Mouse (Mus musculus): Measurements from ENCODE around the gene Map3k4. TPM values are rescaled to one million over a fixed set of nuclear protein-coding genes. Genes with fewer than 3 reads are reported as not detected.

The Map3k4 gene
- total and polyA plus RNA-seq, 2 experiments from 2014 or later: 36.2 to 52.2 TPM

DNA sequence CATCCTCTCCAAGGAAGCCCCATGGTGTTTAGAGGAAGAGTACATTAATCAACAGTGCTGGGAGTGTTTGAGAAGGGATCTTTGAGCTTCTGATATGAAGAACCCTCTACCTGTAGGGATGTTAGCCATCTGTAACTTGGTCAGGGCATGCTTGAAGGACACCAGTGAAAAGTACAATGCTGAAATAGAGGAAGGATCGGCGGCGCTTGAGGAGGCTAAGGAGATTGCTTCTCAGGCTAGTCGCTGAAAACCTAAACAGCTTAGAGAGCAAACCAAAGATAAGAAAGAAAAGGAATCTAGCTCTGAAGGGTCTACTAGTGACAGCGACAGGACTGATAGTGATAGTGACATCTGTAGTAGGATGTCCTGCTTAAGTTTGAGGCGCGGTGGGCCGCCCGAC, 68.0 kb downstream of the Map3k4 start:
- no peak overlapping the region for H3K27ac ChIP-seq
- no peak overlapping the region for H3K4me3 ChIP-seq (ENCODE audit: low read length)
- peaks cover 5% of the 10 kb centered on the region; the same call in 1 of the 2 replicates for H3K9me3 ChIP-seq (ENCODE audit: low read length)
- TF ChIP-seq CTCF (IDR thresholded peaks at IDR 0.05; ENCODE audit: low read depth): no peak
- no peaks in the 10 kb centered on the region for H3K27me3 ChIP-seq (ENCODE audit: insufficient read depth, low read length)
- 97% methylated on average over 9 of the region's 9 CpGs for WGBS
- H3K4me1 ChIP-seq (ENCODE audit: insufficient read depth, low read length): no peaks in the 10 kb centered on the region
- ATAC-seq (no peak), DNase-seq (ENCODE audit: low spot score) (no peak)
- peaks cover 49% of the 10 kb centered on the region for H3K36me3 ChIP-seq (ENCODE audit: insufficient read depth, low read length)
- no peak overlapping the region for H3K9ac ChIP-seq (replicated peaks; ENCODE audit: low read length)
- no peak overlapping the region for H3K4me2 ChIP-seq (ENCODE audit: low read depth, low read length)

DNA sequence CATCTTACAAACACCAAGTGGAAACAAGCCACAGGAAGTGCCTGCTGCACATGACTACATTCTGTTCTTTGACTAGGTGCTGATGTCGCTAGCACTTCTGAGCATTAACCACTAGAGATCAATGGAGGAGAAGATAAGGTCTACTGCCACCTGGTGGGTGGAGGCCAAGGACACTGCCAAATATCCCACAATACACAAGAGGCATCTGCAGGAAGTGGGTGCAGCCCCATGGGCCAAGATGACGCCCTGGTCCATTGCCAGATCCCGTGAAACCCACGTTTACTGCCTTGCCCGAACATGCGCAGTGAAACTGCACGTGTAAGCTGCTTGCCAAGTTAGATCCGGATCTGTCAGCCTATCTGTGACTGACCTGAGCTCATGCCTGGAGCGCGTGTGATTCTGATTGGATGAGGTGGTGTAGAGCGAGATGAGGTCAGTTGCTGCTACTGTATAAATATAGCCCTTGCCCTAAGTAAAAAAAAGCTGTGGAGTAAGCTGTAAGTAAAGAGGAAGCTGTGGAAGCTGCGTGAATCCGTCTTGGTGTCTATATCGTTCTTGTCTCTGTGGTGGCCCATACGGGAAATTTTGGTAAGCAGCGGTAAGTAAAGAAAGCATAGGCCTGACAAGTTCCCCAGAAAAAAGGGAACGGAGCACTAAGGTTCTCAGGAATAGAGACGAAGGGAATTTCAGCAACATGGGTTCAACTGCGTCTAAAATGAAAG, 68.7 kb downstream of the Map3k4 start:
- no peaks in the 10 kb centered on the region for H3K4me1 ChIP-seq (ENCODE audit: insufficient read depth, low read length)
- WGBS: 98% methylated on average over 19 of the region's 19 CpGs
- peak; percentile 58 for TF ChIP-seq CTCF (IDR thresholded peaks at IDR 0.05; ENCODE audit: low read depth)
- H3K27me3 ChIP-seq (ENCODE audit: insufficient read depth, low read length): no peaks in the 10 kb centered on the region
- peaks cover 44% of the 10 kb centered on the region for H3K36me3 ChIP-seq (ENCODE audit: insufficient read depth, low read length)
- no peak overlapping the region for H3K9ac ChIP-seq (replicated peaks; ENCODE audit: low read length)
- DNase-seq (ENCODE audit: low spot score) (peak; percentile 33), ATAC-seq (no peak)
- H3K4me3 ChIP-seq (ENCODE audit: low read length): no peak overlapping the region
- peaks cover 5% of the 10 kb centered on the region; the same call in 1 of the 2 replicates for H3K9me3 ChIP-seq (ENCODE audit: low read length)
- H3K27ac ChIP-seq: no peak overlapping the region
- no peak overlapping the region for H3K4me2 ChIP-seq (ENCODE audit: low read depth, low read length)

DNA sequence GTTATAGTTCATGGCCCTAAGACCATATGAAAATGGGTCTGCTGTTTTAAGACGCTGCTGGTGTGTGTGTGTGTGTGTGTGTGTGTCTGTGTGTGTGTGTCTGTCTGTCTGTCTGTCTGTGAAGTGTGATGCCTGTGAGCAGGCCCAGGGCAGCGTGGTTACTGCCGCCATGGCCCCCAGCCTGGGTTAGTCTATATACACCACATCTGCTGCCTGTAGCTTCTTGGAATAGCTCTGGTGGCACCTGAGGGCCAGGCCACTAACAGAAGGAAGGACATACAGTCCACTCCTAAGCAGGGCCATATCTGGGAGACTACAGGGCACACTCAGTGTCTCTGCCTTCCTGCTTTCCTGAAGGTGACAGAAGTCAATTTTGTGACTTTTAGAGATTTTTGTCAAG, 77.9 kb downstream of the Map3k4 start:
- no peak for TF ChIP-seq CTCF (IDR thresholded peaks at IDR 0.05; ENCODE audit: low read depth)
- Histone ChIP-seq H3K4me3 (ENCODE audit: low read length) (no peak overlapping the region), H3K36me3 (ENCODE audit: insufficient read depth, low read length) (peaks cover 61% of the 10 kb centered on the region), H3K27me3 (ENCODE audit: insufficient read depth, low read length) (no peaks in the 10 kb centered on the region), H3K4me1 (ENCODE audit: insufficient read depth, low read length) (no peaks in the 10 kb centered on the region), H3K4me2 (ENCODE audit: low read depth, low read length) (no peak overlapping the region), H3K27ac (no peak overlapping the region), H3K9ac (replicated peaks; ENCODE audit: low read length) (no peak overlapping the region), H3K9me3 (ENCODE audit: low read length) (no peaks in the 10 kb centered on the region)
- peak; percentile 29; the same call in 1 of the 2 replicates for ATAC-seq
- WGBS: 95% methylated on average over 3 of the region's 3 CpGs
- no peak for DNase-seq (ENCODE audit: low spot score)

DNA sequence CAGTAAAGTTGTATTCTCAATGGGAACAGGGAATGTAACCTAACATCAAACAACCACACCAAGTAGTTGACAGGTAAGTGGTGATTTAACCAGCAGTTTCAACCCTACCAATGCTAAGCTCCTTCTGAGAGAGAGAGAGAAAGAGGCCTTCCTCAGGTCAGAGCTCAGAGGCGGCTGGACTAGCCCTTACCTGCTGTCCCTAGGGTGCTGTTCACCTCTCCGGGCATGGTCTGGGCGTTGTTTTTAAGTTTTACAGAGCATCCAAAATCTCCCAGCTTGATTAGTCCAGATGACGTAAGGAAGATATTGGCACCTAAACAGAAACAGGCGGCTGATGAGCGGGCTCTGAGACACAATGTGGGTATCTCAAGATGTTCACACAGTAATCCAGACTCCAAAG, 85.9 kb downstream of the Map3k4 start:
- TF ChIP-seq CTCF (IDR thresholded peaks at IDR 0.05; ENCODE audit: low read depth): no peak
- Histone ChIP-seq H3K4me3 (ENCODE audit: low read length) (no peak overlapping the region), H3K4me2 (ENCODE audit: low read depth, low read length) (no peak overlapping the region), H3K27me3 (ENCODE audit: insufficient read depth, low read length) (no peaks in the 10 kb centered on the region), H3K36me3 (ENCODE audit: insufficient read depth, low read length) (peaks cover 83% of the 10 kb centered on the region), H3K27ac (no peak overlapping the region), H3K4me1 (ENCODE audit: insufficient read depth, low read length) (no peaks in the 10 kb centered on the region), H3K9me3 (ENCODE audit: low read length) (no peaks in the 10 kb centered on the region), H3K9ac (replicated peaks; ENCODE audit: low read length) (no peak overlapping the region)
- WGBS: 95% methylated on average over 6 of the region's 6 CpGs
- DNase-seq (ENCODE audit: low spot score): no peak
- no peak for ATAC-seq

DNA sequence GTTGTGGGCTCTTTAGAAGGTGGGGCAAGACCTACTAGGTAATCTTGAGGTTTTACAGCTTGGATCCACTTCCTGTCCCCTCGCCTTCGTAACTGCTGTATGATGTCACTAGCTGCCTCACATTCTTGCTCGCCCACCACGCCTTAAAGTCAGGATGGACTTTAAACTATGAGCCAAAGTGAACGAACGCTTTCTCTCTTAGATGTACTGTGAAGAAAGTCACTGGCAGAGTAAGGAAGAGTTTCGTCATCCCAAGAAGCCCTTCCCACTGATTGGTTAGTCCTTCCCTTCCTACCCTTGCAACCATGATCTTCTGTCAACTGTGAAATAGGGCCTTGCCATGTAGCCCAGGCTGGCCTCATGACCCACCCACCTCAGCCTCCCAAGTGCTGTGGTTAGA, 87.5 kb downstream of the Map3k4 start:
- Histone ChIP-seq H3K27ac (no peak overlapping the region), H3K9me3 (ENCODE audit: low read length) (no peaks in the 10 kb centered on the region), H3K4me1 (ENCODE audit: insufficient read depth, low read length) (no peaks in the 10 kb centered on the region), H3K27me3 (ENCODE audit: insufficient read depth, low read length) (no peaks in the 10 kb centered on the region), H3K9ac (replicated peaks; ENCODE audit: low read length) (no peak overlapping the region), H3K36me3 (ENCODE audit: insufficient read depth, low read length) (peaks cover 80% of the 10 kb centered on the region), H3K4me3 (ENCODE audit: low read length) (no peak overlapping the region), H3K4me2 (ENCODE audit: low read depth, low read length) (no peak overlapping the region)
- no peak for ATAC-seq
- 96% methylated on average over 7 of the region's 7 CpGs for WGBS
- TF ChIP-seq CTCF (IDR thresholded peaks at IDR 0.05; ENCODE audit: low read depth): no peak
- DNase-seq (ENCODE audit: low spot score): no peak

DNA sequence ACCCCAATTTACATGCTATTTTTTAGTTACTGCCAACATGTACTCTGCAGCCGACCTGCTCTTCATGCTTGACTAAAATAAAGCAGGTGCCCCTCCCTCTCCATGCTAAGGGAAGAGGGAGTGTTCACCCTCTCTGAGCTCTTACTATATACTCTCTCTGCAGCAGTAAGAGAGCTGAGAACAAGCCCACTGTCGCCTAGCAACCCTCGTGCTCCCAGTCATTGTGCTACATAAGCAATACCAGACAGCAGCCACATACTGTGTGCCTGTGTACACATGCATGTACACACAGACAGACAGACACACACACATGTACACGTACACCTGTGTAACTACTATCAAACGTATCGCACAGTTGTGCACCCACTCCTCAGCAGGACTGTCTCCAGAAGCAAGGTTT, 88.4 kb downstream of the Map3k4 start:
- no peak overlapping the region for H3K27ac ChIP-seq
- H3K4me1 ChIP-seq (ENCODE audit: insufficient read depth, low read length): no peaks in the 10 kb centered on the region
- no peak overlapping the region for H3K9ac ChIP-seq (replicated peaks; ENCODE audit: low read length)
- no peak overlapping the region for H3K4me2 ChIP-seq (ENCODE audit: low read depth, low read length)
- peak; percentile 55 for DNase-seq (ENCODE audit: low spot score)
- H3K27me3 ChIP-seq (ENCODE audit: insufficient read depth, low read length): no peaks in the 10 kb centered on the region
- H3K4me3 ChIP-seq (ENCODE audit: low read length): no peak overlapping the region
- H3K36me3 ChIP-seq (ENCODE audit: insufficient read depth, low read length): peaks cover 71% of the 10 kb centered on the region
- ATAC-seq: peak; percentile 59; the same call in 1 of the 2 replicates
- TF ChIP-seq CTCF (IDR thresholded peaks at IDR 0.05; ENCODE audit: low read depth): no peak
- WGBS: 56% methylated on average over 6 of the region's 6 CpGs
- H3K9me3 ChIP-seq (ENCODE audit: low read length): no peaks in the 10 kb centered on the region

DNA sequence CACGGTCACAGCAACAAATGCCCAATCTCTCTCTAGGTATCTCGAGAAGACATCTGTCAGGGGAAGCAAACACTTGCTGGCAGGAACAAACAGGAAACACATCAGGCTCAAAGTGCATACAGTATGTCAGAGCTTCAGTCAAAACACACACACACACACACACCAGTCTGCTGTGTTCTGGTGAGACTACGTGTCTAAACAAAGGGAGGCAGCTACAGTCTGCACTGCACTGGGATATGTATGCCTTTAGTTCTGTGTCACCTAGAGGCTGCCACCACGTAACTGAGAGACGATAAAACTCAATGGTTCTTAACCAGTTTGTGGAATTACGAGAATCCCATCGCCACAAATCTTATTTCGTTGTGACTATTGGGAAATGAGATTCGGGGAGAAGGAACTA, 88.8 kb downstream of the Map3k4 start:
- WGBS: 81% methylated on average over 9 of the region's 9 CpGs
- ATAC-seq: no peak
- H3K4me2 ChIP-seq (ENCODE audit: low read depth, low read length): no peak overlapping the region
- no peak for DNase-seq (ENCODE audit: low spot score)
- no peak for TF ChIP-seq CTCF (IDR thresholded peaks at IDR 0.05; ENCODE audit: low read depth)
- no peaks in the 10 kb centered on the region for H3K9me3 ChIP-seq (ENCODE audit: low read length)
- H3K36me3 ChIP-seq (ENCODE audit: insufficient read depth, low read length): peaks cover 66% of the 10 kb centered on the region
- no peaks in the 10 kb centered on the region for H3K4me1 ChIP-seq (ENCODE audit: insufficient read depth, low read length)
- no peak overlapping the region for H3K27ac ChIP-seq
- H3K9ac ChIP-seq (replicated peaks; ENCODE audit: low read length): no peak overlapping the region
- H3K27me3 ChIP-seq (ENCODE audit: insufficient read depth, low read length): no peaks in the 10 kb centered on the region
- no peak overlapping the region for H3K4me3 ChIP-seq (ENCODE audit: low read length)
